Mouse (Mus musculus): ENCODE data around the gene Tmem143.

DNA sequence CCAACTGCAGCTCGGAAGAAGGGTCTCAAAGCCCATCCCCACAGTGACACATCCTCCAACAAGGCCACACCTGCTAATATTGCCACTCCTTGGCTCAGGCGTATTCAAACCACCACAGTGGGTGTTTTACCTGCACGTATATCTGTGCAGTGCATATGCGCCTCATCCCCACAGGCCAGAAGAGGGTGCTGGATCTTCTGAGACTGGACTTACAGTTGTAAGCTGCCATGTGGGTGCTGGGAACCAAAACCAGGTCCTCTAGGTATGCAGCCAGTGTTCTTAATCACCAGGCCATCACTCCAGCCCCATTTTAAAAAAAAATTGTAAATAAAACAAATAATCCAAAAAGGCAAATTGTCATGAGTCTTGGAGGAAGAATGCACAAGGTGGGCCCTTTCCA, 16.2 kb upstream of the Tmem143 start:
- TF ChIP-seq CTCF (IDR thresholded peaks at IDR 0.05; ENCODE audit: insufficient read depth, low read length) = no peak
- no peak for TF ChIP-seq POLR2A (IDR thresholded peaks at IDR 0.05; ENCODE audit: borderline replicate concordance, extremely low read depth, low read depth, low read length)

All from lung, adult 2 months (tissue).